Mouse (Mus musculus): ENCODE data around the gene Speer4a. TPM values are rescaled to one million over a fixed set of nuclear protein-coding genes. Genes with fewer than 3 reads are reported as not detected.
"Not testable (repeated sequence)": the region's sequence is repeated elsewhere in the genome, so short reads cannot be mapped to it uniquely, and the experiment has no call there.

Gene Speer4a
- polyA plus RNA-seq (2012) = not detected in 2 replicates

DNA sequence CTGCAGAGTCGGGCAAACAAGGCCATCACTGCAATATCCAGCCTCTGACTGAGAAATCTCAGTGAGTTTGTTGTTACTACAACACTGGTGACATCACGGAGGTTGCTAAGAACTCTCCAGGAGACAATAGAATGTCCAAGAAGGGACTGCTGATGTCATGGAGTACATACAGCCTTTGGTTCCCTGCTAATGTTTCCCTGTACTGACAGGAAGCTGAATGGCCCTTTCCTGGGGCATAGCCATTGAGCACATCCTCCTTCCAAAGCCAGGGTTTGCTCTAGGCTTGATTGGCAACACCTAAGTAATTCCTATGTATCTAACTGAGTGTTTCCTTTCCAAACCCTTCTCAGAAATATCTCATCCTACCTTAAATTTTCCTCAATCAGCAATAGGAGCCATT, at the start of gene Speer4a:
Speer4a (minus strand) TSS at position 101 of the 400 bp plus-strand sequence.
- H3K4me3 ChIP-seq (replicated peaks); H3K36me3 ChIP-seq (ENCODE audit: control insufficient read depth); H3K27me3 ChIP-seq (ENCODE audit: control insufficient read depth); H3K4me1 ChIP-seq (ENCODE audit: control insufficient read depth); H3K9me3 ChIP-seq (ENCODE audit: control insufficient read depth, low read length): not testable (repeated sequence)

DNA sequence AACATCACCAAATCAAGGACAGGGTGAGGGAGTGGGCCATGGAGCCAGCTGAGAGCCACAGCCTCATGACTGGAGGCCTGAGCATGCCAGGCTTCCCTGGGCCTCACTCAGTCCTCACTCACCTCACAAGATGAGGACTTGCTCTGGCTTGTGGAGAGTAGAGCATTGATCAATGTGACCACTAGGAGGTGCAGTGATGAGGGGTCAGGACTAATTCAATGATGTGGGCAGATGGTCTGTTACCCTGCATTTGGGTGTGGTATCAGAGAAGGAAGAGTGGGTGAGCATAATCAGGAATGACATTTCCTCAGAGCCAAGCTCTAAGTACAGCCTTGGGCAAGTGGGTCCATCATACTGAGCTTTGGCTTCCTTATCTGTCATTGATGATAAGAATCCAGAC, 39.7 kb upstream of the Speer4a start:
- H3K36me3 ChIP-seq (ENCODE audit: control insufficient read depth); H3K4me1 ChIP-seq (ENCODE audit: control insufficient read depth); H3K27me3 ChIP-seq (ENCODE audit: control insufficient read depth); H3K9me3 ChIP-seq (ENCODE audit: control insufficient read depth, low read length); H3K4me3 ChIP-seq (replicated peaks): not testable (repeated sequence)

DNA sequence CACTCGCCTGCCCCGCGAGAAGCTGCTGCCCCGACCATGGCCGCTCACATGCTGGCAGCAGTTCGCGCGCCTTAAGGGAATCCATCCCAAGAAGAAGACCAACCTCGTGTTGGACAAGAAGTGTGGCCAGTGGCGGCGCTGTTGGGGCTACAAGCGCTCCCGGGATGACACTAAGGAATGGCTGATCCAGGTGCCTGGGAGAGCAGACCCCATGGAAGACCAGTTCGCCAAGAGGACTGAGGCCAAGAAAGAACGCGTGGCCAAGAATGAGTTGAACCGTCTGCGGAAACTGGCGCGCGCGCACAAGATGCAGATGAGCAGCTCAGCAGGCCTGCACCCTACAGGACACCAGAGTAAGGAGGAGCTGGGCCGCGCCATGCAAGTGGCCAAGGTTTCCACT, 31.4 kb upstream of the Speer4a start:
- H3K4me1 ChIP-seq (ENCODE audit: control insufficient read depth) = no peaks in the 10 kb centered on the region
- H3K36me3 ChIP-seq (ENCODE audit: control insufficient read depth) = no peaks in the 10 kb centered on the region
- no peak overlapping the region for H3K4me3 ChIP-seq (replicated peaks)
- H3K27me3 ChIP-seq (ENCODE audit: control insufficient read depth) = no peaks in the 10 kb centered on the region
- TF ChIP-seq TAL1 (IDR thresholded peaks at IDR 0.05; ENCODE audit: low read length) (no peak), GATA1 (IDR thresholded peaks at IDR 0.05; ENCODE audit: low read length) (no peak)
- peaks cover 14% of the 10 kb centered on the region for H3K9me3 ChIP-seq (ENCODE audit: control insufficient read depth, low read length)

DNA sequence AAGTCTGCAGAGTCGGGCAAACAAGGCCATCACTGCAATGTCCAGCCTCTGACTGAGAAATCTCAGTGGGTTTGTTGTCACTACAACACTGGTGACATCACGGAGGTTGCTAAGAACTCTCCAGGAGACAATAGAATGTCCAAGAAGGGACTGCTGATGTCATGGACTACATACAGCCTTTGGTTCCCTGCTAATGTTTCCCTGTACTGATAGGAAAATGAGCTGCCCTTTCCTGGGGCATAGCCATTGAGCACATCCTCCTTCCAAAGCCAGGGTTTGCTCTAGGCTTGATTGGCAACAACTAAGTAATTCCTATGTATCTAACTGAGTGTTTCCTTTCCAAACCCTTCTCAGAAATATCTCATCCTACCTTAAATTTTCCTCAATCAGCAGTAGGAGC, 19.1 kb upstream of the Speer4a start, which contains the start of gene Gm7347:
Gm7347 (minus strand) TSS at position 101 of the 400 bp plus-strand sequence.
- not testable (repeated sequence) for H3K9me3 ChIP-seq (ENCODE audit: control insufficient read depth, low read length); H3K4me1 ChIP-seq (ENCODE audit: control insufficient read depth); H3K4me3 ChIP-seq (replicated peaks); H3K27me3 ChIP-seq (ENCODE audit: control insufficient read depth); H3K36me3 ChIP-seq (ENCODE audit: control insufficient read depth)

DNA sequence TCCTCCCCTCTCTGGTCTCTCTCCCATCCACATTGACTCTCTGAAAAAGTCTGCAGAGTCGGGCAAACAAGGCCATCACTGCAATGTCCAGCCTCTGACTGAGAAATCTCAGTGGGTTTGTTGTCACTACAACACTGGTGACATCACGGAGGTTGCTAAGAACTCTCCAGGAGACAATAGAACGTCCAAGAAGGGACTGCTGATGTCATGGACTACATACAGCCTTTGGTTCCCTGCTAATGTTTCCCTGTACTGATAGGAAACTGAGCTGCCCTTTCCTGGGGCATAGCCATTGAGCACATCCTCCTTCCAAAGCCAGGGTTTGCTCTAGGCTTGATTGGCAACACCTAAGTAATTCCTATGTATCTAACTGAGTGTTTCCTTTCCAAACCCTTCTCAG, 16.5 kb downstream of the Speer4a start, which contains the start of gene Gm5862:
Gm5862 (minus strand) TSS at position 101 of the 400 bp plus-strand sequence.
- H3K36me3 ChIP-seq (ENCODE audit: control insufficient read depth); H3K9me3 ChIP-seq (ENCODE audit: control insufficient read depth, low read length); H3K4me1 ChIP-seq (ENCODE audit: control insufficient read depth): not testable (repeated sequence)

DNA sequence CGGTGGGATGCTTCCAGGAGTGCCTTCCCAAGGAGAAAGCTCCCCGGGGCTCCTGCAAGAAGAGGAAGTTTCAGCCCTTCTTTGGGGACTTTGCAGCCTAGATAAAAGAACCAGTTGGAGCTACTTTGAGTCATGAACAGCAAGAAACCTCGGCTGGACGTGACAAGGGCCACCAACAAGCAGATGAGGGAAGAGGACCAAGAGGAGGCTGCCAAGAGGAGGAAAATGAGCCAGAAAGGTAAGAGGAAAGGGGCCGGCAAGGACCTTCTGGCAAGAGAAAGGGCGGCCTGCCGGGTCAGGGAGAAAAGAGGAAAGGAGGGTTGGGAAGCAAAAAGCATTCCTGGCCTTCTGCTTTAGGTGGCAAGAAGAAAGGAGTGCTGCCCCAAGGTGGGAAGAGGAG, 31.7 kb downstream of the Speer4a start:
- H3K27me3 ChIP-seq (ENCODE audit: control insufficient read depth) = not testable (repeated sequence)

More for the DNA sequence above, 16.5 kb downstream of the Speer4a start, which contains the start of gene Gm5862:
- H3K27me3 ChIP-seq (ENCODE audit: control insufficient read depth); H3K4me3 ChIP-seq (replicated peaks): not testable (repeated sequence)

DNA sequence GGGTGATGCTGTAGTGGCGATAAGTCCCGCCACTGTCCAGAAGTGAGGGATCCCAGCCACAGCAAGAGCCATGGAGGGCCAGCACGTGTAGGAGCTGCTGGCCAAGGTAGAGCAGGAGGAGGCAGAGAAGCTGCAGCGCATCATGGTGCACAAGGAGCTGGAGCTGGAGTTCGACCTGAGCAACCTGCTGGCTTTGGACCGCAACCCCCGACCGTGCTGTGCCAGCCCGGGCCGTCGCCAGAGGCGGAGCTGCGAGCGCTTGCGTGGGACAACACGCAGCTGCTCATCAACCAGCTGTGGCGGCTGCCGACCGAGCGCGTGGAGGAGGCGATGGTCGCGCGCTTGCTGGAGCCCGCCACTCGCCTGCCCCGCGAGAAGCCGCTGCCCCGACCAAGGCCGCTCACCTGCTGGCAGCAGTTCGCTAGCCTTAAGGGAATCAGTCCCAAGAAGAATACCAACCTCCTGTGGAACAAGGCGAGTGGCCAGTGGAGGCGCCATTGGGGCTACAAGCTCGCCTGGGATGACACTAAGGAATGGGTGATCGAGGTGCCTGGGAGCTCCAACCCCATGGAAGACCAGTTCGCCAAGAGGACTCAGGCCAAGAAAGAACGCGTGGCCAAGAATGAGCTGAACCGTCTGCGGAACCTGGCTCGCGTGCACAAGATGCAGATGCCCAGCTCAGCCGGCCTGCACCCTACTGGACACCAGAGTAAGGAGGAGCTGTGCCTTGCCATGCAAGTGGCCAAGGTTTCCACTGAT, 32.2 kb downstream of the Speer4a start:
- H3K9me3 ChIP-seq (ENCODE audit: control insufficient read depth, low read length); H3K4me1 ChIP-seq (ENCODE audit: control insufficient read depth); H3K27me3 ChIP-seq (ENCODE audit: control insufficient read depth); H3K36me3 ChIP-seq (ENCODE audit: control insufficient read depth); H3K4me3 ChIP-seq (replicated peaks): not testable (repeated sequence)

More for the DNA sequence above, 31.7 kb downstream of the Speer4a start:
- H3K4me3 ChIP-seq (replicated peaks); H3K9me3 ChIP-seq (ENCODE audit: control insufficient read depth, low read length); H3K4me1 ChIP-seq (ENCODE audit: control insufficient read depth); H3K36me3 ChIP-seq (ENCODE audit: control insufficient read depth): not testable (repeated sequence)

DNA sequence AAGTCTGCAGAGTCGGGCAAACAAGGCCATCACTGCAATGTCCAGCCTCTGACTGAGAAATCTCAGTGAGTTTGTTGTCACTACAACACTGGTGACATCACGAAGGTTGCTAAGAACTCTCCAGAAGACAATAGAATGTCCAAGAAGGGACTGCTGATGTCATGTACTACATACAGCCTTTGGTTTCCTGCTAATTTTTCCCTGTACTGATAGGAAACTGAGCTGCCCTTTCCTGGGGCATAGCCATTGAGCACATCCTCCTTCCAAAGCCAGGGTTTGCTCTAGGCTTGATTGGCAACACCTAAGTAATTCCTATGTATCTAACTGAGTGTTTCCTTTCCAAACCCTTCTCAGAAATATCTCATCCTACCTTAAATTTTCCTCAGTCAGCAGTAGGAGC, 34.7 kb downstream of the Speer4a start, which contains the start of gene Gm1979:
Gm1979 (minus strand) TSS at position 101 of the 400 bp plus-strand sequence.
- H3K36me3 ChIP-seq (ENCODE audit: control insufficient read depth); H3K4me3 ChIP-seq (replicated peaks); H3K27me3 ChIP-seq (ENCODE audit: control insufficient read depth); H3K9me3 ChIP-seq (ENCODE audit: control insufficient read depth, low read length); H3K4me1 ChIP-seq (ENCODE audit: control insufficient read depth): not testable (repeated sequence)

DNA sequence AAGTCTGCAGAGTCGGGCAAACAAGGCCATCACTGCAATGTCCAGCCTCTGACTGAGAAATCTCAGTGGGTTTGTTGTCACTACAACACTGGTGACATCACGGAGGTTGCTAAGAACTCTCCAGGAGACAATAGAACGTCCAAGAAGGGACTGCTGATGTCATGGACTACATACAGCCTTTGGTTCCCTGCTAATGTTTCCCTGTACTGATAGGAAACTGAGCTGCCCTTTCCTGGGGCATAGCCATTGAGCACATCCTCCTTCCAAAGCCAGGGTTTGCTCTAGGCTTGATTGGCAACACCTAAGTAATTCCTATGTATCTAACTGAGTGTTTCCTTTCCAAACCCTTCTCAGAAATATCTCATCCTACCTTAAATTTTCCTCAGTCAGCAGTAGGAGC, 50.8 kb downstream of the Speer4a start, which contains the start of gene Gm21698:
Gm21698 (minus strand) TSS at position 101 of the 400 bp plus-strand sequence.
- not testable (repeated sequence) for H3K36me3 ChIP-seq (ENCODE audit: control insufficient read depth); H3K4me1 ChIP-seq (ENCODE audit: control insufficient read depth); H3K9me3 ChIP-seq (ENCODE audit: control insufficient read depth, low read length); H3K4me3 ChIP-seq (replicated peaks); H3K27me3 ChIP-seq (ENCODE audit: control insufficient read depth)

Other genes with a start within 250 kb of the Speer4a start
- not detected in 2 replicates for gene Gm21663, start 97.2 kb downstream of the Speer4a start, polyA plus RNA-seq (2012)
- gene Gm21671, start 85.1 kb downstream of the Speer4a start, polyA plus RNA-seq (2012) = not detected in 2 replicates
- not detected in 2 replicates for gene Gm21680, start 66.9 kb downstream of the Speer4a start, polyA plus RNA-seq (2012)
- gene Gm21698, start 50.9 kb downstream of the Speer4a start, polyA plus RNA-seq (2012) = not detected in 2 replicates
- not detected in 2 replicates for gene Gm1979, start 34.8 kb downstream of the Speer4a start, polyA plus RNA-seq (2012)
- not detected in 2 replicates for gene Gm5862, start 16.6 kb downstream of the Speer4a start, polyA plus RNA-seq (2012)
- not detected in 2 replicates for gene Gm7347, start 19.0 kb upstream of the Speer4a start, polyA plus RNA-seq (2012)
- not detected in 2 replicates for gene Gm10471, start 49.7 kb upstream of the Speer4a start, polyA plus RNA-seq (2012)
- not detected in 2 replicates for gene 5031410I06Rik, start 65.8 kb upstream of the Speer4a start, polyA plus RNA-seq (2012)
- not detected in 2 replicates for gene Gm10220, start 81.9 kb upstream of the Speer4a start, polyA plus RNA-seq (2012)
- 0.02 TPM in 1 of 2 replicates, not detected in the other for gene Gm7361, start 218.1 kb upstream of the Speer4a start, polyA plus RNA-seq (2012)